Mouse (Mus musculus) adrenal gland, adult 10 weeks (tissue): ENCODE data around the gene Cfap161. TPM values are rescaled to one million over a fixed set of nuclear protein-coding genes. Genes with fewer than 3 reads are reported as not detected.

Source experiments
- polyA plus RNA-seq: library from polyadenylated mRNA; stranded (reverse); fragments of 350-450 nt; fragmentation: Illumina TruSeq; extraction: RNeasy Lipid Tissue Mini Kit (QIAGEN cat#74804); gene quantifications from one replicate; pipeline ENCODE4 v1.2.3, GENCODE M21; 2014; ENCODE audit warnings: low read depth, low replicate concordance

Gene Cfap161
- polyA plus RNA-seq: not detected

DNA sequence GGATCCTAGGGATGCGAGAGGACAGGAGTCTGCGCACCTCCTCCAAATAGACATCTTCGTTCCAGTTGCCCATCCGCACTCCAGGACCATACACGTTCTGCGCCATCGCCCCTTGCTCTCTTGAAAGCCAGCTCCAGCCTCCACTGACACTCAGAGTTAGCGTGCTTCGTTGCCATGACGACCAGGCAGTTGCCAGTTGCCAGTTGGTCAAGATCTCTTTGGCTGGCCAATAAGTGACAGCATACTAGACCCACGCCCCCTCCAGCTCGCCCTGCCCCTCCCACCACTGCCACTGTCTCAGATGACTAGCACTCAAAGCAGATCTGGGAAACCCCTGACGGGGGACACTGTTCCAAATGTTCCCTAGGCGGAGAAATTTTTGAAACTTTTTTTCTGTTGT is at the start of gene Cfap161:
Gene Cfap161, minus strand, starts transcription at position 176 of the 400 bp plus-strand sequence.

DNA sequence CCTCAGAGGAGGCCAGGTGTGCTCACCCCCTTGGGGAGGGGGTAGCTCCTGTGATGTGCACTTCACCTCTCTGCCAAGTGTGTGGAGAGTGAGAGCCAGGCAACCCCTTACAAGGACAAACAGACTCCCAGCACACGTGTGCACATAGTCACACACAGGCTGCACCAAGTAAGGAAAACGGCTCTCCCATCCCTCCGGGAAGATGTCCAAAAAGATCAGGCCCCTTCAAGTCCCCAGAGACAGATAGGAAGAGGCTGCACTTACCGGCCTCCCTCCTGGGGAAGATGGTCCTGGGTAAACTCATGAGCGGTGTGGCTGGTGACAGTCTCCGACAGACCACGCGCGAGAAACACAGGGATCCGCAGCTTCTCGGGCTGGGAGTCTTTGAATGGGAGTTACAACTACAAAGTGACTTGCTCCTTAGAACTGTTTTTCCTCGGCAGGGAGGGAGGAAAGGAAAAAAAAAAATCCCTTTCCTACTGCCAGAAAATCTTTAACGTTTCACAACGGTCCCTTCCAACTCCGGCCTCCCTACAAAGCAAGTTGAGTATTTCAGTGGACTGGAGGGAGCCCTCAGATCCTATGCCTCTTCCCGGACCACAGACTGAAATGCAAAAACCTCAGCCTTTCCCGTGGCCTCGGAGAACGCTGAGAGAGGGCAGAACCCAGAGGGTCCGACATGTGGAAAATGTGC is 49.1 kb downstream of the Cfap161 start, which contains the start of gene Il16:
Gene Il16, minus strand, starts transcription at position 314 of the 694 bp plus-strand sequence.

Other genes with a start within 250 kb of the Cfap161 start
- gene Tmc3, start 210.0 kb downstream of the Cfap161 start, polyA plus RNA-seq: 0.35 TPM
- 32.7 TPM for gene Stard5, start 162.9 kb downstream of the Cfap161 start, polyA plus RNA-seq
- 1.7 TPM for gene Il16, start 49.2 kb downstream of the Cfap161 start, polyA plus RNA-seq
- 6.9 TPM for gene Tlnrd1, start 89.4 kb upstream of the Cfap161 start, polyA plus RNA-seq
- 40.3 TPM for gene Mesd, start 89.6 kb upstream of the Cfap161 start, polyA plus RNA-seq